Mouse (Mus musculus): ENCODE data around the gene Aasdh.
"Not testable (repeated sequence)": the region's sequence is repeated elsewhere in the genome, so short reads cannot be mapped to it uniquely, and the experiment has no call there.

Gene Aasdh

GRCm38 (mm10) chr5:76905405-76906154 lies at the start of gene Aasdh:
Gene Aasdh (minus strand): TSS chr5:76905514.
- DNase-seq (ENCODE audit: low read depth), result peak; percentile 99

GRCm38 (mm10) chr5:76954271-76954900 lies 49.1 kb upstream of the Aasdh start:
- no peak for DNase-seq (ENCODE audit: low read depth)

- no peak for DNase-seq (ENCODE audit: low read depth)
Observed at GRCm38 (mm10) chr5:76953794-76954193, 48.5 kb upstream of the Aasdh start.

GRCm38 (mm10) chr5:76952112-76953040 lies 47.1 kb upstream of the Aasdh start:
- DNase-seq (ENCODE audit: low read depth), result no peak

GRCm38 (mm10) chr5:76951106-76952027 lies 46.1 kb upstream of the Aasdh start, which contains the start of the genes Paics and Ppat:
Gene Paics (plus strand): TSS chr5:76951307.
Gene Ppat (minus strand): TSS chr5:76951578.
- peak; percentile 99 for DNase-seq (ENCODE audit: low read depth)

- no peak for DNase-seq (ENCODE audit: low read depth)
Observed at GRCm38 (mm10) chr5:76950343-76951105, 45.2 kb upstream of the Aasdh start.

- no peak for DNase-seq (ENCODE audit: low read depth)
Observed at GRCm38 (mm10) chr5:76947758-76948157, 42.4 kb upstream of the Aasdh start.

GRCm38 (mm10) chr5:76947142-76947541 lies 41.8 kb upstream of the Aasdh start:
- DNase-seq (ENCODE audit: low read depth), result no peak

GRCm38 (mm10) chr5:76945678-76946033 lies 40.3 kb upstream of the Aasdh start:
- DNase-seq (ENCODE audit: low read depth), result no peak

- no peak for DNase-seq (ENCODE audit: low read depth)
Observed at GRCm38 (mm10) chr5:76944965-76945677, 39.8 kb upstream of the Aasdh start.

- DNase-seq (ENCODE audit: low read depth), result no peak
Observed at GRCm38 (mm10) chr5:76942505-76942904, 37.2 kb upstream of the Aasdh start.

- DNase-seq (ENCODE audit: low read depth), result no peak
Observed at GRCm38 (mm10) chr5:76941975-76942374, 36.7 kb upstream of the Aasdh start.

- no peak for DNase-seq (ENCODE audit: low read depth)
Observed at GRCm38 (mm10) chr5:76939717-76940116, 34.4 kb upstream of the Aasdh start.

- DNase-seq (ENCODE audit: low read depth), result no peak
Observed at GRCm38 (mm10) chr5:76929180-76929877, 24.0 kb upstream of the Aasdh start.

GRCm38 (mm10) chr5:76928124-76928832 lies 23.0 kb upstream of the Aasdh start:
- DNase-seq (ENCODE audit: low read depth), result no peak

- no peak for DNase-seq (ENCODE audit: low read depth)
Observed at GRCm38 (mm10) chr5:76924296-76924695, 19.0 kb upstream of the Aasdh start.

GRCm38 (mm10) chr5:76923428-76923827 lies 18.1 kb upstream of the Aasdh start:
- no peak for DNase-seq (ENCODE audit: low read depth)

- DNase-seq (ENCODE audit: low read depth), result no peak
Observed at GRCm38 (mm10) chr5:76922833-76923232, 17.5 kb upstream of the Aasdh start.

- DNase-seq (ENCODE audit: low read depth), result not testable (repeated sequence)
Observed at GRCm38 (mm10) chr5:76912522-76912921, 7.2 kb upstream of the Aasdh start.
